Mouse (Mus musculus) megakaryocyte, embryonic 14.5 days (primary cell): ENCODE results near the gene Selenon.
A peak's percentile ranks its signal among the peaks of the same experiment; 100 is the strongest.

ENCODE experiments used
- FLI1 ChIP-seq: IDR thresholded peaks from 2 replicates; pipeline ENCODE4 v1.6.1; 2012; ENCODE audit warnings: low read length, inconsistent platforms, mixed read lengths
- GATA1 ChIP-seq: IDR thresholded peaks from 3 replicates; pipeline ENCODE4 v1.6.1; 2012; ENCODE audit warnings: mixed read lengths, low read length, inconsistent platforms, borderline replicate concordance

DNA sequence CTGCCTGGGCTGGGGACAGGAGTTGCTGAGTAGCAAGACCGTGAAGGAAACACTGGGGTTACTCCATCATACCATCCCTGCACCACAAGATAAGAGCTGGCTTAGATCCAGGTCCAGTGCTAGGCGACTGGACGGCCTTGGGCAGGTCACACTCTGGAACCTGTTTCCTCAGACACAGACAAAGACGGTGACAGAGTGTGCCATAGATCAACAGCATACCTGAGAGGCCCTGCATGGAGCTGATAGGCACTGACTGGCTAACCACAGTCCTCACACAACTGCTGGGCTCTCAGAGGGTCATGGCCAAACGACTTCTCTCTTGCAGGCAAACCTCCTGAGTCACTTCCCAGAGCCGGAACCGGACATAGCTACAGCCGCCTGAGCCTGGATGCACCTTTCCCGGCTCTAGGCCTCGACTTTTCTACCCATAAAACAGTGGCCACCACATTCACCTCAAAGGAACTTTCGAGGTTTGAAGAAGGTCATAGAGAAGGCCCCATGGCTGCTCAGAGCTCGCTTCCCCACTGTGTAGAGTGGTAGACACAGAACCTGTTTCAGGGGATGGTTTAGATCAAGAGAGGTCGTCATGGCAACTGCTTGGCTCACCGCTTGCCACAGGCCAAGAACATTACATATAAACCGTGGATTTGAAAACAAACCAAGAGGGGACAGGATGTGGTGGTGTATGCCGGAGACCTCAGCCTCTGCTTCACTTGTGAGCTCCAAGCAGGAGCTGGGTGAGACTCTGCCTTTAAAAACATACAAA lies 57.0 kb downstream of the Selenon start:
- TF ChIP-seq GATA1 = peak; percentile 73; the same call in 1 of the 3 replicates
- TF ChIP-seq FLI1 = no peak
